Mouse (Mus musculus): ENCODE data around the gene Dpy19l3.

Dpy19l3 gene

GRCm38 (mm10) chr7:35640072-35640471 lies 114.2 kb downstream of the Dpy19l3 start:
- no peak for DNase-seq (ENCODE audit: low spot score in 2 of 2)

GRCm38 (mm10) chr7:35636874-35637273 lies 117.4 kb downstream of the Dpy19l3 start:
- no peak for DNase-seq (ENCODE audit: low spot score in 2 of 2)

GRCm38 (mm10) chr7:35636229-35636628 lies 118.0 kb downstream of the Dpy19l3 start:
- DNase-seq (ENCODE audit: low spot score in 2 of 2) = no peak

Measured in left cerebral cortex, adult 9 months (tissue).